Mouse (Mus musculus): ENCODE measurements around the gene Ttf2. TPM values are rescaled to one million over a fixed set of nuclear protein-coding genes. Genes with fewer than 3 reads are reported as not detected.

Ttf2 gene
- polyA plus RNA-seq, 1 experiment from 2014 or later, result 24.2 TPM

DNA sequence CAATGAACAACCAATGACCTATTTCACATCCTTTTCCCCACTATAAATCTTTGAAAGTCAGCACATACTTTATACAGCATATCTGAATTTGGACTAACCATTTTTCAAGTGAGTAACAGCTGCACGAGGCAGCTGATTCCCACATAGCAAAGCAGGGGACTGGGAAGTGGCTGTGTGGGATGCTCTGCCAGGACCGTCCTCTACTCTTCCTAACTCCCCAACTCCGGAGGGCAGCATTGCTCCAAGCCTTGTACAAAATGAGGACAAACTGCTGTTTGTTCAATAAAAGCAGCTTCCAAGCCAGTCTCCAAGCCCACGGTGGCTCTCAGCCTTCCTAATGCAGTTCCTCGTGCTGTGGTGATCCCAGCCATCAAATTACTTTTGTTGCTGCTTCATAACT is 58.8 kb downstream of the Ttf2 start:
- no peak overlapping the region; the same call in 1 of the 2 replicates for H3K27ac ChIP-seq (ENCODE audit: low read depth, low read length)
- ATAC-seq (ENCODE audit: low FRiP score, low TSS enrichment), result no peak; the same call in 1 of the 2 replicates
- no peaks in the 10 kb centered on the region for H3K36me3 ChIP-seq (ENCODE audit: control insufficient read depth, insufficient read depth, low read length)
- H3K9ac ChIP-seq (ENCODE audit: low read depth, low read length), result no peak overlapping the region
- H3K4me2 ChIP-seq (replicated peaks; ENCODE audit: low read depth, low read length), result no peak overlapping the region
- 44% methylated on average over 5 of the region's 5 CpGs for WGBS
- no peaks in the 10 kb centered on the region for H3K27me3 ChIP-seq (ENCODE audit: control insufficient read depth, insufficient read depth, low read length)
- no peaks in the 10 kb centered on the region for H3K9me3 ChIP-seq (ENCODE audit: control insufficient read depth, low read length)
- no peak overlapping the region for H3K4me3 ChIP-seq (ENCODE audit: low read length)
- no peaks in the 10 kb centered on the region for H3K4me1 ChIP-seq (ENCODE audit: control insufficient read depth, insufficient read depth, low read length)

DNA sequence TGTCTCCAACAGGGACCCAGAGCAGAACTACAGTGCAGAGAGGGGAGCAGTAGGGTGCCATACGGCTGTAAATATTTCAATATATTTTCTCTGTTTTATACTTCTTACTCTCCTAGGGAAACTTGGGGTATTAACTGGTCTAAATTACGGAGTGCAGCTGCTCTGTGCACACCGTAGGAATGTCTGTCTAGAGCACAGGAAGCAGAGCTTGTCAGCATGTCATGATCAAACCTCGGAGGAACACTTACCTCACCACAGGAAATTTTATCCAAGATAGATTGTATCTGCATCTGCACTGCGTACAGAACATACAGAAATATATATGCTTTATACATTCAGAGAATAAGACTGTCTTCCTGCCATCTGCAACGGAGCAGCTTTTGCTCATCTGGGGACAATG is 60.9 kb downstream of the Ttf2 start:
- no peak overlapping the region for H3K4me2 ChIP-seq (replicated peaks; ENCODE audit: low read depth, low read length)
- no peaks in the 10 kb centered on the region for H3K36me3 ChIP-seq (ENCODE audit: control insufficient read depth, insufficient read depth, low read length)
- H3K27me3 ChIP-seq (ENCODE audit: control insufficient read depth, insufficient read depth, low read length), result no peaks in the 10 kb centered on the region
- no peaks in the 10 kb centered on the region for H3K9me3 ChIP-seq (ENCODE audit: control insufficient read depth, low read length)
- H3K4me1 ChIP-seq (ENCODE audit: control insufficient read depth, insufficient read depth, low read length), result no peaks in the 10 kb centered on the region
- no peak for ATAC-seq (ENCODE audit: low FRiP score, low TSS enrichment)
- no peak overlapping the region for H3K9ac ChIP-seq (ENCODE audit: low read depth, low read length)
- H3K4me3 ChIP-seq (ENCODE audit: low read length), result no peak overlapping the region
- WGBS, result 38% methylated on average over 6 of the region's 6 CpGs
- no peak overlapping the region for H3K27ac ChIP-seq (ENCODE audit: low read depth, low read length)

DNA sequence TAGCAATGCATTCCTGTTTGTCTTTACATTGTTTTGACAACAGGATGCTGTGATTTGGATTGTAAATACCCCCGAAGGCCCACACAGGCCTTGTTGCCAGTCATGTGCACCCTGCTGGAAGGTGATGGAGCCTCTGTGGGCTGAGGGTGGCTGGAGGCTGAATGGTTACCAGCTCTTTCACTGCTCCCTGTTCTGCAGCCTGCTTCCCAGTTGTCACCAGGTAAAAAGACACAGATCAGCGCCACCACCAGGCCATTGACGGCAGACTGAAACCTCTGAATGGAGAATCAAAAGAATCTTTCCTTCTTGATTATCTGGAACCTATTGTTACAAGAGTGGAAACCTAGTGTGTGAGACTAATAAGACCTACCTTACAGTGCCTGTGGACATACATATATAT is 62.5 kb downstream of the Ttf2 start:
- no peak overlapping the region for H3K9ac ChIP-seq (ENCODE audit: low read depth, low read length)
- 33% methylated on average over 3 of the region's 3 CpGs for WGBS
- H3K27ac ChIP-seq (ENCODE audit: low read depth, low read length), result no peak overlapping the region
- no peaks in the 10 kb centered on the region for H3K27me3 ChIP-seq (ENCODE audit: control insufficient read depth, insufficient read depth, low read length)
- no peak overlapping the region for H3K4me2 ChIP-seq (replicated peaks; ENCODE audit: low read depth, low read length)
- H3K9me3 ChIP-seq (ENCODE audit: control insufficient read depth, low read length), result no peaks in the 10 kb centered on the region
- no peak overlapping the region for H3K4me3 ChIP-seq (ENCODE audit: low read length)
- no peak for ATAC-seq (ENCODE audit: low FRiP score, low TSS enrichment)
- H3K4me1 ChIP-seq (ENCODE audit: control insufficient read depth, insufficient read depth, low read length), result no peaks in the 10 kb centered on the region
- H3K36me3 ChIP-seq (ENCODE audit: control insufficient read depth, insufficient read depth, low read length), result no peaks in the 10 kb centered on the region

DNA sequence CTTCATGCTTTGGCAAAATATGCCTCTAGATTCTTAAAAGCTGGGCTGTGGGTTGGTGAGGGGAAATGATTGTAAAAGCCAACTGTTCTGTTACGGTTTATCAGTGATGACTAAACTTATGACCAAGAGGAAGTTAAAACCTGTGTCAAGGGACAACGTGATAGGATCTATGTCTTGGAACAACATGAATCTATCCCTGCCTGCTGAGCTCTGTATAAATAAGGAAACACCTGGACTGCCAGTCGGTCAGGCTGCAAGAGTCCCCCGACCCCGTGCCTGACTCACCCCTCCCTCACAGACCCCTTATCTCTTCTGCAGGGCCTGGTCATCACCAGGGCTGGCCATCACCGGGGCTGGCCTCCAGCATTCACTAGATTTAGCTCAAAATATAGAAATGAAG is 63.3 kb downstream of the Ttf2 start:
- H3K4me2 ChIP-seq (replicated peaks; ENCODE audit: low read depth, low read length), result no peak overlapping the region
- no peak for ATAC-seq (ENCODE audit: low FRiP score, low TSS enrichment)
- no peaks in the 10 kb centered on the region for H3K4me1 ChIP-seq (ENCODE audit: control insufficient read depth, insufficient read depth, low read length)
- H3K9ac ChIP-seq (ENCODE audit: low read depth, low read length), result no peak overlapping the region
- H3K9me3 ChIP-seq (ENCODE audit: control insufficient read depth, low read length), result no peaks in the 10 kb centered on the region
- no peak overlapping the region for H3K27ac ChIP-seq (ENCODE audit: low read depth, low read length)
- no peaks in the 10 kb centered on the region for H3K27me3 ChIP-seq (ENCODE audit: control insufficient read depth, insufficient read depth, low read length)
- WGBS, result 28% methylated on average over 6 of the region's 6 CpGs
- no peak overlapping the region for H3K4me3 ChIP-seq (ENCODE audit: low read length)
- no peaks in the 10 kb centered on the region for H3K36me3 ChIP-seq (ENCODE audit: control insufficient read depth, insufficient read depth, low read length)

DNA sequence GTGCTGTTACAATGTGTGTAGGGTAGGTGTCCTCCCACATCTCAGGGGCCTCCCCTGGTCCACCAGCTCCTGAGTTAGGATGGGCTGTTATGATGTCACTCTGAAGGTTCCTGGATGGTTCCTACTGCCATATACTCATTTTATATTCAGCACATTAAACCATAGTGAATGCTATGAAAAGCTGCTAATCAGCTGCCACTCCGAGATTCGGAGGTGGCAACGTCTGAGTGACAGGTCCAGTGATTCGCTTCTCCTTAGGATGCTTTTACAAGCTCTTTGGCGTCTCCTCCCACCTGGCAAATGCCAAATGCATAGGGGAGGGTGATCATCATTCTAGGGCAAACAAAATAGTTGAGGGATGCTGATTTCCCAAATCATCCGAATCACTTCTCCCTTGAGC is 74.0 kb downstream of the Ttf2 start:
- Histone ChIP-seq H3K36me3 (ENCODE audit: control insufficient read depth, insufficient read depth, low read length) (no peaks in the 10 kb centered on the region), H3K27ac (ENCODE audit: low read depth, low read length) (no peak overlapping the region), H3K4me2 (replicated peaks; ENCODE audit: low read depth, low read length) (no peak overlapping the region), H3K4me3 (ENCODE audit: low read length) (no peak overlapping the region), H3K9ac (ENCODE audit: low read depth, low read length) (no peak overlapping the region), H3K4me1 (ENCODE audit: control insufficient read depth, insufficient read depth, low read length) (no peaks in the 10 kb centered on the region), H3K9me3 (ENCODE audit: control insufficient read depth, low read length) (no peaks in the 10 kb centered on the region), H3K27me3 (ENCODE audit: control insufficient read depth, insufficient read depth, low read length) (no peaks in the 10 kb centered on the region)
- no peak for ATAC-seq (ENCODE audit: low FRiP score, low TSS enrichment)
- 77% methylated on average over 6 of the region's 6 CpGs for WGBS

DNA sequence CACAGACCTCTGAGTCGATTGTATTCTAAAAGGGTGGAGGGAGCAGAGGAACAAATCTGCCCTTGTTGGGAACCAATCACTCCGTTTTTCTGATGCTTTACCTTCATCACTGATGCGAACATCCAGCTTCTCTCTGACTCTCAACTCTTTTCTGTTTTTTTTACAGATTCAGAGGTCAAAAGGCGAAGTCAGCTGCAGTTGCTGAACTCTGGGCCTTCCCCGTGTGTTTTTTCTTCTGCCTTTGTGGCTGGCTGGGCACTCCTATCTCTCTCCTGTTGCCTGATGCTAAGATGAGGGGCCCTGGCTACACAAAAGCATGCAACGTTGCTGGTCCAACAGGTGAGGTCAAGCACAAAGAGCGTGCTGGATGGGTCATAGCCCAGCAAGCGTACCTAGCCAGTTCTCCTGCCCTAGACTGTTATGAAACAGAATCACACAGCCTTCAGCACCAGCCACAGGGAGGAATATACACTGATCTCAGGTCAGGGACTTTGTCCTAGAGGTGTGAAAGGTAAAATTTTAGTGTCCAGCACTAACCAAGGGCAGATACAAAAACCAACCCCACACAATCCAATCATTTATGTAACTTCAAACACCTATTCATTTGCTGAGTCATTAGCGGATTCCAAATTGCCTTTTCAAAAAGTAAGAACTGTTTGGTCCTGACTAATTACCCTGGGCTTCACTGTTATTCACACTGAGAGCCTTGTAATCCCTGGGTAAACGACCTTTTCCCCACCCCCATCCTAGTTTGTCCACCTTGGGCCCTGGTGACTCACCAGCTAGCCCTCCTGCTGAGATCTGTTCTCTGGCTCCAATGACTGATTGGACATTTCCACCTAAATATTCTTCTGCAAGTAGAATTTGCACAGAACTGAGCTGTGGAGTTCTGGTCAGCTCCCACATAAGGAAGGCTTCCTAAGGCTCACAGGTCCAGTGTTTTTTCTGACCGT is 76.8 kb downstream of the Ttf2 start:
- ATAC-seq (ENCODE audit: low FRiP score, low TSS enrichment), result no peak
- H3K27ac ChIP-seq (ENCODE audit: low read depth, low read length), result no peak overlapping the region

DNA sequence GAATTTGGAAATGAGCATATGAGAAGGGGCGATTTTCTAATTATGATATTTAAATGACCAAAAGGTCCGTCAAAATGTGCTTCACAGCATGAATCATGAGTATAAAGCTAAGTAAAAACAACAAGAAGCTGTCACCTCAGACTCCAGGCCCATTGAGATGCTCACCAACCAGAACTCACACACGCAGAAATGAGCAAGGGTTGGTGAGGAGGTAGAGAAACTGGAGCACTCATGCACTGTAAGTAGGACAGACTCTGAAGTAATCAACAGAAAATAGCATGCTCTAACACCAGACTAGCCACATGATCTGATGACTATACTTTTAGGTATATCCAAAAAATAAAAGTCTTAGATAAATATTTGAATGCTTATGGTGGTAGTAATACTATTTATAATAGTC is 79.1 kb downstream of the Ttf2 start:
- Histone ChIP-seq H3K36me3 (ENCODE audit: control insufficient read depth, insufficient read depth, low read length) (no peaks in the 10 kb centered on the region), H3K9ac (ENCODE audit: low read depth, low read length) (no peak overlapping the region), H3K4me2 (replicated peaks; ENCODE audit: low read depth, low read length) (no peak overlapping the region), H3K27me3 (ENCODE audit: control insufficient read depth, insufficient read depth, low read length) (no peaks in the 10 kb centered on the region), H3K27ac (ENCODE audit: low read depth, low read length) (no peak overlapping the region), H3K9me3 (ENCODE audit: control insufficient read depth, low read length) (no peaks in the 10 kb centered on the region), H3K4me1 (ENCODE audit: control insufficient read depth, insufficient read depth, low read length) (no peaks in the 10 kb centered on the region), H3K4me3 (ENCODE audit: low read length) (no peak overlapping the region)
- 88% methylated on average over 3 of the region's 3 CpGs for WGBS
- no peak for ATAC-seq (ENCODE audit: low FRiP score, low TSS enrichment)

More for the DNA sequence above, 76.8 kb downstream of the Ttf2 start:
- Histone ChIP-seq H3K27me3 (ENCODE audit: control insufficient read depth, insufficient read depth, low read length) (no peaks in the 10 kb centered on the region), H3K4me2 (replicated peaks; ENCODE audit: low read depth, low read length) (no peak overlapping the region), H3K9ac (ENCODE audit: low read depth, low read length) (no peak overlapping the region), H3K4me3 (ENCODE audit: low read length) (no peak overlapping the region), H3K36me3 (ENCODE audit: control insufficient read depth, insufficient read depth, low read length) (no peaks in the 10 kb centered on the region), H3K4me1 (ENCODE audit: control insufficient read depth, insufficient read depth, low read length) (no peaks in the 10 kb centered on the region), H3K9me3 (ENCODE audit: control insufficient read depth, low read length) (no peaks in the 10 kb centered on the region)
- 44% methylated on average over 11 of the region's 11 CpGs for WGBS

DNA sequence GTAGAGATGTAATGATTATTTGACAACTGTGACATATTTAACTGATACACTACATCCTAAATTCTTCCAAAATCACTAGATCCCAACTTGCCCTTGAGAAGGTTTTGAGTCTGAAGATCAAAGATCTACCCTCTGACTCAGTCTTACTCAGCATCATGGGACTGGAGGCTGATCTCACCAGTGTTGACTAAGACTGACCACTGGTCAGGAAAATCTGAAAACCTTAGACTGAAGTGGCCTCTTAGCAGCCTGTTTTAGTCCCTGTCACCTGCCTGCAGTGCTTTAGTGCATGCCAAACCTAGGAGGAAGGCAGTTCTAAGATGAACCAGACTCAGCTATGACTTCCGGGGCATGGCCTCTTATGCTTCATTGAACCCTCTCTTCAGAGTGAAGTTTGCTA is 80.2 kb downstream of the Ttf2 start:
- H3K27ac ChIP-seq (ENCODE audit: low read depth, low read length), result no peak overlapping the region
- no peak overlapping the region for H3K9ac ChIP-seq (ENCODE audit: low read depth, low read length)
- no peak for ATAC-seq (ENCODE audit: low FRiP score, low TSS enrichment)
- no peaks in the 10 kb centered on the region for H3K36me3 ChIP-seq (ENCODE audit: control insufficient read depth, insufficient read depth, low read length)
- H3K9me3 ChIP-seq (ENCODE audit: control insufficient read depth, low read length), result no peaks in the 10 kb centered on the region
- no peak overlapping the region for H3K4me3 ChIP-seq (ENCODE audit: low read length)
- WGBS, result 80% methylated on average over 1 of the region's 1 CpGs
- H3K27me3 ChIP-seq (ENCODE audit: control insufficient read depth, insufficient read depth, low read length), result no peaks in the 10 kb centered on the region
- no peak overlapping the region for H3K4me2 ChIP-seq (replicated peaks; ENCODE audit: low read depth, low read length)
- H3K4me1 ChIP-seq (ENCODE audit: control insufficient read depth, insufficient read depth, low read length), result no peaks in the 10 kb centered on the region
